Mouse (Mus musculus) cerebellum, adult (tissue): ENCODE results near the gene Tigd3.

Experiments used
- ATAC-seq: cut with Nextera tagmentation; 2 replicates; pipeline ENCODE4 v1.9.2; 2017; ENCODE audit warnings: mild to moderate bottlenecking, moderate library complexity, mixed read lengths; ENCODE audit not compliant: insufficient number of reproducible peaks, low FRiP score, low TSS enrichment

Gene Tigd3

GRCm38 (mm10) chr19:5878916-5879315 lies 15.0 kb downstream of the Tigd3 start:
- ATAC-seq: no peak

GRCm38 (mm10) chr19:5878362-5878722 lies 15.6 kb downstream of the Tigd3 start:
- ATAC-seq: no peak

DNA sequence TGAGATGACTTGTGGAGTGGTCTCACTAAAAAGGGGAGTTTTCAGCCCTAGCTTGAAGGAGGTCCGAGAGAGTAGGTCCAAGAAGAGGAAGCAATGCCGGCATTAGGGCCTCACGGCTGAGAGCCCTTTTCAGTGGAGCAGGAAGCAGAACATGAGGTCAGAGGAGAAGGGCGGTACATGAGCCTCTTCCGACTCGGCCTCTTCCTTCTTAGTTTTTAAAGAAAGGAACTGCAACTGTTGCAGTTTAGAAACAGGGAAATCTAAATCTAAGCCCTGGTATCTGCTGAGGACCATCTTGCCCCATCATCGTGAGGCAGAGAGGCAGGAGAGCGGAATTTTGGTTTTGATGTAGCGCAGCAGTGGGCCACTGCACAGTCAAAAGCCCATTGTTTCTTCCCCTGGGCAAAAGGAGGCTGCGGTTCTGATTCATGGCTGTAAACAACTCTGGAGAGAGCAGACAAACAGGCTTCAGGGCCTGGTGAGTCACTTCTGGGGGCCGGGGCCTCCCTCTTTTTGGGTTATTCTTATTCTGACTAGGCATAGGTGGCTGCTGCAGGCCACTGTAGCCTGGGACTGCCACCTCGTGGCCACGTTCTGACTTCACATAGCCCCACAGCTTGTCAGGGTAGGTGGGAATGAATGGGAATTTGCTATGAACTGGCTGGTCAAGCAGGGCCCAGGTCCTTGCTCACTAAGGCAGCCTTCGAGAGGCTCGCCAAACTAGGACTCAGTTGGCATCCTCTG lies 16.2 kb downstream of the Tigd3 start, which contains the start of gene Slc25a45:
TSS of gene Slc25a45 (plus strand) at position 191 of the 744 bp plus-strand sequence.
- ATAC-seq: peak; percentile 43; the same call in 1 of the 2 replicates

DNA sequence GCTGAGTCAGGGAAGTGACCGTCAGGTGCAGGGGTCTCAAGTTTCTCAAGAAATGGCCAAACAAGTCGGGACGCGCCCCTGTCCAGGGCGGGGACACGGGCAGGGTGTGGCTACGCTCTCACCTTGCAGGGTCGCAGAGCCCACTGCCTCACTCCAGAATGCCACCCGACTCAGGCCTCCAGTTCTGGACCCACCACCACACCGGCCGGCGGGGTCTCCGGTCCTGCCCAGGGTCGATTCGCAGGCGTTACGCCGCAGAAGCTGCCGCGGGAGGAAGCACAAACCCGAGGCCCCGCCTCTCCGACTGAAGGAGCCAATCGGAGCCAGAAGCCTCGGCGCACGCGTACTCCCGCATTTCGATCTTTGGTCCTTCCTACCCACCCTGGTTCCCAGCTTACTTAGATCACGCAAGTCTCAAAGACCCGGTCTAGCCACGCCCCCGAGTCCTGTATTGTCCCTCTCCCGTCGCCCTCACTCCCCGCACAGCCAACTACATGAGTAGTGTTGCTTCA lies 18.9 kb downstream of the Tigd3 start, which contains the start of gene Frmd8:
TSS of gene Frmd8 (minus strand) at position 306 of the 512 bp plus-strand sequence.
- ATAC-seq: peak; percentile 84; the same call in 1 of the 2 replicates

DNA sequence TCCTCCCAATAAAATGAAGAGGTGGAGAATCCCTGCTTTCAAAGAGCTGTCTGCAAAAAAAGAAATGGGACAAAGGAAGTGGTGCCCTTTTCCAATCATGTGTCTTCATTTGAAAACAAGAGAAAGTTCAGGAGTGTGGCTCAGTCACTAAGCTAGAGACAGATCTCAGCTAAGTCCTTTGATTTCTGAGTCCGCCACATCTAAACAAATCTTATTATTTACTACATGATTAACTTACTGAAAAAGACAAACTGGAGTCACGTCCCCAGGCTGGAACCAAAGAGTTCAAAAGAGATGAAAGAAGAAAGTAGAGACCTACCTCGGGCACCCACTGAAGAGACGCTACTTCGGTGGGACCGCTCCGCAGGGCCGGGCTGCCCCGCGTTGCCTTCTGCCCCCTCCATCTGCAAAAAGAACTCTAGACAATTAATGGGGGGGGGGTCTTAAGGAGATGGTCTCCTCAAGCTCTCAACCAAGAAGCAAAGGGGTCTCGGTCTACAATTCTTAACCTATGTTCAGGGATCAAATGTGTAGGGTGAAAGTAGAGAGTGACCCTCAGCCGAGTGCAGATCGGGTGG lies 19.5 kb downstream of the Tigd3 start:
- ATAC-seq: no peak

- ATAC-seq: no peak
Measured at GRCm38 (mm10) chr19:5872931-5873556, 20.9 kb downstream of the Tigd3 start.

DNA sequence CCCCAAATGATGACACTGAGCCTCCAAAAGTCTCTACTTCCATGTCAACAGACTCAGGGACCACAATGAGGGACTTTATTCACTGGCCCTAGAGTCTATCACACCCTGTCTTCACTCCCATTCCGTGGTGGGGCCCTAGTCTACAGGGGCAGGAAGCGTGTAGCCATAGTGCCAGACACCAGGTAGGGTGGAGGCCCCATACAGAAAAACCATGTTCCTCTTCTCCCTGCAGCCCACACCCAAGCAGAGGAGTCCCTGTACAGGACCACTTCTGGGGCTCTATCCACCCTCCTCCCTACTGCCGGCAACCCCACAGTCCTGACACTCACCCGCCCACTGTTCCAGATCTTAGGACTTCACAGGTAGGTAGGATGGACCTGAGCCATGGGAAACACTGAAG lies 21.4 kb downstream of the Tigd3 start:
- no peak for ATAC-seq

DNA sequence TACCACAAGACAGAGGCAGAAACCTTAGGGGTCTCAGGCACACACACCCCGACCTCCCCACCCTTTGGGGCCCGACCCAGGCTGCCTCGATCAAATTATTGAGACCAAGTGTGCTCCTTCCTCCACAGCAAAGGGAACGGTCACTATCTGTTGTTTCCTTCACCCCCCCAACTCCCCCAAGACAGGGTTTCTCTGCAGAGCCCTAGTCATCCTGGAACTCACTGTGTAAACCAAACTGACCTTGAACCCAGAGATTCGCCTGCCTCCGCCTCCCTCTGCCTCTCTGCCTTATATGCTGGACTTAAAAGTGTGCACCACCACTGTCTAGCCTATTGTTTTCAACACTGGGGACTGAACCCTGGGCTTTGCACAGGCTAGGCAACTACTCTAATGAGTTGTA lies 22.3 kb downstream of the Tigd3 start:
- no peak for ATAC-seq

DNA sequence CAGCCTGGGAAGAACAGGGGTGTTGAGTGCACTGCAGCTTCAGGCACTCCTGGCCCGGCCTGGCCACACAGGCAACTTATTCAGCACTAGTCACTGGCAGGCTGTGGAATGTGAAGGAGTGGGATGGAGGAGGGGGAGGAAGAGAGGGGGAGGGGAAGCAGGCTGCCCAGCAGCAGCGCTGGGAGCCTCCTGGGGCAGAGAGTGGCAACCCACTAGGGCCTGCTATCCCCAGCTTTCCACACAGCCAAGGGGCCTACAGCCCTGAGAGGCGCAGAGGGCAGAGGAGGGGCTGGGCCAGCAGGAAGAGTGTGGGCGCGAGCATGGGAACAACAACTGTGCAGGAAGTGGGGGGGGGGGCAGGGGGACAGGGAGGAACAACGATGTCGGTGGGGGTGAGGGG lies 22.7 kb downstream of the Tigd3 start:
- ATAC-seq: no peak

GRCm38 (mm10) chr19:5868096-5868495 lies 25.9 kb downstream of the Tigd3 start:
- ATAC-seq: no peak

GRCm38 (mm10) chr19:5864710-5865398 lies 29.1 kb downstream of the Tigd3 start:
- ATAC-seq: no peak

- no peak for ATAC-seq
Measured at GRCm38 (mm10) chr19:5863776-5864175, 30.2 kb downstream of the Tigd3 start.

- ATAC-seq: no peak
Measured at GRCm38 (mm10) chr19:5862335-5863085, 31.4 kb downstream of the Tigd3 start.

DNA sequence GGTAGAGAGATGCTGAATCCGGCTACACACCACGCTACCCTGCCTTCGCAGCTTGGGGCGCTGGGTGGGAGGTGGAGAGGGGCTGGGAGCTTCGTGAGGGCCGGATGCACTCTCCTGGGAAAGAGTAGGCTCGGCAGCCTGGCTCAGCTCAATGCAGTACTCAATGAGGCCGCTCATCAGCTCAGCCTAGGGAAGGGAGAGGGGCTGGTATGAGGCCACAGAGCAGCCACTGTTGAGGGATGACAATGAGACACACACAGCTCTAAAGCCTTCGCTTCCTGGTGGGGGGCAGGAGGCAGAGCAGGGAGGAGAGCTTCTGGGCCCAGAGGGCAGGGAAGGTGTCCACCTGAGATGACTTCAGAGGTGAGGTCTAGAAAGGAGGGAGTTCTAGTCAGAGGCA lies 37.3 kb downstream of the Tigd3 start:
- ATAC-seq: no peak

DNA sequence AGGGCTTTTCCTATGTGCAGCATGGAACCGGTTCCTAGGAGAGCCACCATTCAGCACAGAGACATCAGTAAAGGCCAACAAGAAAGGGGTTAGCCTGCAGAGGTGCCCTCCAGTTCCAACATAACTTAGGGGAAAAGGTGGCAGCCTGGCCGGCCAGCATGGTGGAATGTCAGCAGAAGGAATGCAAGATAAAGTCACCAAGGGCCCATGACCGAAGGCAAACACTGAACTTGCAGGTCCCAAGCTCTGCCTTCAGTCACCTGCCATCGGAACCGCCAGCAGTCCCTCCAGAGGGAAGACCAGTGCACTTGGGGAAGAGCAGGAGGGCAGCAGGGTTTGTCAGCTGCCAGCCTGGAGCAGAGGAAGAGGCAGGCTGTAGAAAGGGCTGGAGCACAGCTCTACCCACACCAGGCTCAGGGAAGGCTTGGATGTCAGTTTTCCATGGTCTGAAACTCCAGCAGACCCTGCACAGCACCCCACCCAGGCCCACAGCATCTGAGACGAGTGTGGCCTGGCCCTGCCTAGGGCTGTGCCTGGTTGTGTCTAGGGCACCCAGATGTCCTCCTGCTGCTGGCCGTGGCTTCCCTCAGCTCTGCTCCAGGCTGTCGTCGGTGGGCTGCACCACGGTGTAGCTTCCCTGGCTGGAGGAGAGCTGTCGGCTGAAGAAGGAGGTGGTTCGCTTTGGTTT lies 41.8 kb downstream of the Tigd3 start:
- ATAC-seq: no peak

- no peak for ATAC-seq
Measured at GRCm38 (mm10) chr19:5851481-5851971, 42.4 kb downstream of the Tigd3 start.

- no peak for ATAC-seq
Measured at GRCm38 (mm10) chr19:5850860-5851259, 43.1 kb downstream of the Tigd3 start.

- no peak; the same call in 1 of the 2 replicates for ATAC-seq
Measured at GRCm38 (mm10) chr19:5849843-5850527, 44.0 kb downstream of the Tigd3 start.
